Mouse (Mus musculus): ENCODE measurements at regions not wholly inside any gene's neighbourhood (a gene's known extent, or its start where the extent isn't known, plus 50 kb on each side); places are given as distances from the start of the nearest gene placed in this dataset.
A peak's percentile ranks its signal among the peaks of the same experiment; 100 is the strongest.

DNA sequence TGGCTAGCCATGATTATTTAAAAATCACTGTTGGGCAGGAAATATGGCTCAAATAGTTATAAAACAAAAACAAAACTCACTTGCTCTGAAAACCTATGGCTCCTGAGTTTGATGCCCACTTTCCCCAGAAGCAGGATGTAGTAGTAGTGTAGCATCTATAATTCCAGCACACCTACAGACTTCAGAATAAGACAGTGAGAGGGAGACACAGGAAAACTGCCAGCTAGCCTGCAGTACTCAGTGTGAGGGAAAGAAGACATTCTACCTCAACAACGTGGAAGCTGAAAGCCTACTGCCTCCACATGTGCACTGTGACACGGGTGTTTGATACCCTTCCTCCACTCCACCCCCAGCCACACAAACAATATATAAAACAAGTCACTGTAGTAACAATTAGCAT lies 68.9 kb upstream of the Fam216b start:
- intact Hi-C loops (cut with DNase I), result no loop called here
- no peak overlapping the region for H3K27ac ChIP-seq
- peak in 1 of 2 experiments; percentile 10 for DNase-seq (ENCODE audit: extremely low spot score in 1 of 2, low spot score in 2 of 2)
- TF ChIP-seq CTCF (IDR thresholded peaks at IDR 0.05), result no peak
- H3K4me3 ChIP-seq, result no peak overlapping the region

DNA sequence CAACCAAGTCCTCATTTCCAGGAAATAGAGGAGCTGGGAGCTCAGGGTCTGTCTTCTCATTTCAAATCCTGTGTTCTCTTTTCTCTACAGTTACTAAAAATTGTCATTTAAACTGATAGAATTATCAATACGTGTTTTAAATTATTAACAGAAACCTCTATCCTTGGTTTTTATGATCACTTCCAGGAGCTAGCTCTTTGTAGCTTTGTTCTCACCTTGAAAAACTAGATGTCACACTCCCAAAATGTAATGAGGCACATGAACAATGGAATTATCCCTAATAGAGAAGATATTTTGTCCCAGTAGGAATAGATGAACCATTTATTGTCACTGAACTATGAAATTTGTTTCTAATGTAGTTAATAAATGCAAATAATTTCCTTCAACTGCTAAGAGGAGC lies 60.0 kb upstream of the Fam216b start:
- TF ChIP-seq CTCF (IDR thresholded peaks at IDR 0.05), result no peak
- H3K4me3 ChIP-seq, result no peak overlapping the region
- intact Hi-C loops (cut with DNase I), result no loop called here
- no peak for DNase-seq (ENCODE audit: extremely low spot score in 1 of 2, low spot score in 2 of 2)
- no peak overlapping the region for H3K27ac ChIP-seq

GRCm38 (mm10) chr14:78143751-78144150 lies 54.9 kb upstream of the Fam216b start:
- Histone ChIP-seq H3K4me3 (no peak overlapping the region), H3K27ac (no peak overlapping the region)
- TF ChIP-seq CTCF (IDR thresholded peaks at IDR 0.05), result no peak
- DNase-seq (ENCODE audit: extremely low spot score in 1 of 2, low spot score in 2 of 2), result no peak
- intact Hi-C loops (cut with DNase I), result no loop called here

Small RNA genes lying in the stretch of these regions (microRNA-seq; reads per million reads assigned to microRNA genes)
- 0 reads per million in 2 experiments for gene Mir1971

All from left cerebral cortex, adult 2 months (tissue).